Mouse (Mus musculus) myocyte (in vitro differentiated cells): ENCODE data around the gene Hsd17b14. TPM values are rescaled to one million over a fixed set of nuclear protein-coding genes. Genes with fewer than 3 reads are reported as not detected.

ENCODE experiments used
- H3K27me3 ChIP-seq: one replicate; pipeline ENCODE4 v1.6.1; 2011; ENCODE audit not compliant: control insufficient read depth, insufficient read depth, insufficient read length
- H3K36me3 ChIP-seq: one replicate; pipeline ENCODE4 v1.6.1; 2011; ENCODE audit not compliant: control insufficient read depth, insufficient read depth
- H3K4me2 ChIP-seq: one replicate; pipeline ENCODE4 v1.6.1; 2011; ENCODE audit warnings: low read depth, control low read depth
- H3K4me3 ChIP-seq: one replicate; pipeline ENCODE4 v1.5.1; 2011; ENCODE audit warnings: mild to moderate bottlenecking, control low read depth, moderate library complexity
- H3K79me2 ChIP-seq: one replicate; pipeline ENCODE4 v1.6.1; 2011; ENCODE audit not compliant: control insufficient read depth, insufficient read depth
- H3ac ChIP-seq: one replicate; pipeline ENCODE4 v1.6.1; 2011; ENCODE audit not compliant: control insufficient read depth, insufficient read length
- CEBPB ChIP-seq: IDR thresholded peaks from 2 replicates; pipeline ENCODE4 v1.6.1; 2011; ENCODE audit warnings: mild to moderate bottlenecking, moderate library complexity; ENCODE audit not compliant: poor library complexity, insufficient read depth, severe bottlenecking
- E2F4 ChIP-seq: IDR thresholded peaks from one replicate; pipeline ENCODE4 v1.6.1; 2011; ENCODE audit warnings: mild to moderate bottlenecking, control low read depth, moderate library complexity; ENCODE audit not compliant: insufficient read depth
- MAX ChIP-seq: IDR thresholded peaks from one replicate; pipeline ENCODE4 v1.6.1; 2011; ENCODE audit warnings: low read depth, mild to moderate bottlenecking, control low read depth
- MYOD1 ChIP-seq, 3 experiments: IDR thresholded peaks; one replicate each; pipeline ENCODE4 v1.6.1; 2011; ENCODE audit warnings: control low read depth in 2 of 3, low read depth in 2 of 3, mild to moderate bottlenecking in 2 of 3, moderate library complexity in 1 of 3; ENCODE audit not compliant: insufficient read length in 2 of 3, control insufficient read depth in 1 of 3
- MYOG ChIP-seq, 3 experiments: IDR thresholded peaks; one replicate each; pipeline ENCODE4 v1.6.1; 2011; ENCODE audit warnings: control low read depth in 2 of 3, low read depth in 2 of 3, mild to moderate bottlenecking in 2 of 3; ENCODE audit not compliant: insufficient read length in 2 of 3, control insufficient read depth in 1 of 3, insufficient read depth in 1 of 3
- POLR2A ChIP-seq: IDR thresholded peaks from one replicate; pipeline ENCODE4 v1.6.1; 2011; ENCODE audit warnings: low read depth, mild to moderate bottlenecking, control low read depth, moderate library complexity; ENCODE audit not compliant: insufficient read length
- POLR2AphosphoS2 ChIP-seq: IDR thresholded peaks from one replicate; pipeline ENCODE4 v1.6.1; 2011; ENCODE audit warnings: low read depth, control low read depth; ENCODE audit not compliant: insufficient read length
- REST ChIP-seq: IDR thresholded peaks from one replicate; pipeline ENCODE4 v1.6.1; 2011; ENCODE audit warnings: mild to moderate bottlenecking, control low read depth, moderate library complexity; ENCODE audit not compliant: insufficient read depth, insufficient read length
- SRF ChIP-seq: IDR thresholded peaks from one replicate; pipeline ENCODE4 v1.6.1; 2011; ENCODE audit warnings: low read depth; ENCODE audit not compliant: control insufficient read depth, insufficient read length
- TCF12 ChIP-seq: IDR thresholded peaks from one replicate; pipeline ENCODE4 v1.6.1; 2011; ENCODE audit warnings: mild to moderate bottlenecking, control low read depth; ENCODE audit not compliant: poor library complexity, insufficient read depth, severe bottlenecking
- TCF3 ChIP-seq: IDR thresholded peaks from one replicate; pipeline ENCODE4 v1.6.1; 2011; ENCODE audit warnings: low read depth, control low read depth; ENCODE audit not compliant: insufficient read length
- USF1 ChIP-seq: IDR thresholded peaks from one replicate; pipeline ENCODE4 v1.6.1; 2011; ENCODE audit warnings: low read depth, mild to moderate bottlenecking, control low read depth, moderate library complexity
- polyA plus RNA-seq: library from polyadenylated mRNA; unstranded; fragments of >200 nt; fragmentation: generic; extraction: Trizol; gene quantifications from one replicate; pipeline ENCODE4 v1.2.1, GENCODE M21; 2012; ENCODE audit warnings: missing spikeins

Gene Hsd17b14
- polyA plus RNA-seq, 1 experiment = 1.9 TPM

DNA sequence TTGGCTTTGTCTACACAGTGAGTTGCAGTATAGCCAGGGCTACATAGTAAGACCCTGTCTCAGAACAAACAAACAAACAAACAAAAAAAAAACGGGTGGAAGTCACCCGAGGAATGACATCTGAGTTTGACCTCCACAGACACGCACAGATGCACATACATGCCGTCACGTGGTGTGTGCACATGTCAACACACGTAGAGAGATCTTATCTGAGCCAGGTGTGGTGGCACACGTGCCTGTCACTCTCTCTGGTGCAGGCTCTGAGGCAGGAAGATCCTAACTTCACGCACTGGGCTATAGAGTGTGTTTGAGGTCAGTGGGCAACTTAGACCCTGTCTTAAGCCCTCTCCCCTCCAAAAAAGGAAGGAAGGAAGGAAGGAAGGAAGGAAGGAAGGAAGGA lies 19.3 kb downstream of the Hsd17b14 start:
- no peak overlapping the region for H3K4me3 ChIP-seq
- peaks cover 5% of the 10 kb centered on the region for H3K79me2 ChIP-seq
- H3ac ChIP-seq = no peak overlapping the region
- H3K27me3 ChIP-seq = no peaks in the 10 kb centered on the region
- no peaks in the 10 kb centered on the region for H3K36me3 ChIP-seq
- TF ChIP-seq MAX (no peak), CEBPB (no peak), POLR2AphosphoS2 (no peak)
- H3K4me2 ChIP-seq = no peak overlapping the region

DNA sequence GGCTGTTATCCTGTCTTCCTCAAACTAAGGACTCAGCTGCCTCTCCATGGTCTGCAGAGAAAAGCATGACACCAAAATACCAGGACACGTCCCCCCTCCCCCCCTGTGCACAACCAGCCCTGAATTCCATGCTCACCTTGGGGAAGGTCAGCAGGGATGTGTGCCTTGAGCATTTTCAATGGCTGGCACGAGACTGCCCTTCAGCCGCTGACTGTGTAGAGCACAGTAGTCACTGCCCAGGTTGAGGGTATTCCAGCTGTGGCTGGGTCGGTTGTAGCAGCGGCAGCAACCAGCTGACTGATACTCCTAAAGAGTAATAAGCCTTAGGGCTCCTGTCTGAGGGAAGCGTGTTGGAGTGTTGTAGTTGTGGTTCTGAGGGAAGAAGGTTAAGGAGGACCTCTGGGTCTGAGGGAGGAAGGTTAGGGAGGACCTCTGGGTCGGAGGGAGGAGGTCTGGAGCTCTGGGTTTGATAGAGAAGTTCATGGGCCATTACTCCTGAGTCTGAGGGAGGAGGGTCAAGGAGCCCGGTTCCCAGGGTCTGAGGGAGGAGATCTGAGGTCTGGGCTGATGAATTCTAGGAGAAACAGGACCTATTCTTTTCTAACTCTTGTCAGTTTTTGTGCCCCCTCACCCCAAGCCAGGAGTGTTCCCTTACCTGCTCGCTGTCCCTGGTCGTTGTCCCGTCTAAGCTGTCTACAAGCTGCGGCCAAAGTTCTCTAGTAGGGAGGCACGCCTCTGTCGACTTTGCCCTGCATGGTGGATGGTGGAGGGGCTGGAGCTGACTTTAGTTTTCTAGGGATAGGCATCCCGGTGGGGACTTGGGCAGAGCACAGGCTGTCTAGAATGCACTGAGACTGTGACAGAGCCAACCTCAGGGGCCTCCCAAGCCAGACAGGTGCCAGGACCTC lies 20.0 kb downstream of the Hsd17b14 start:
- no peak for TF ChIP-seq MYOG (IDR thresholded peaks at IDR 0.05; ENCODE audit: control insufficient read depth in 1 of 3, insufficient read depth in 1 of 3, insufficient read length in 2 of 3, low read depth in 2 of 3)
- TF ChIP-seq SRF = no peak
- no peak for TF ChIP-seq POLR2A
- no peak for TF ChIP-seq MAX
- no peak for TF ChIP-seq TCF12
- TF ChIP-seq POLR2AphosphoS2 = no peak
- TF ChIP-seq TCF3 = no peak
- no peak for TF ChIP-seq USF1
- TF ChIP-seq REST = no peak
- no peak for TF ChIP-seq E2F4
- TF ChIP-seq CEBPB = no peak
- TF ChIP-seq MYOD1 (IDR thresholded peaks at IDR 0.05; ENCODE audit: control insufficient read depth in 1 of 3, insufficient read length in 2 of 3, low read depth in 2 of 3) = no peak
- Histone ChIP-seq H3K4me3 (no peak overlapping the region), H3K4me2 (no peak overlapping the region)

DNA sequence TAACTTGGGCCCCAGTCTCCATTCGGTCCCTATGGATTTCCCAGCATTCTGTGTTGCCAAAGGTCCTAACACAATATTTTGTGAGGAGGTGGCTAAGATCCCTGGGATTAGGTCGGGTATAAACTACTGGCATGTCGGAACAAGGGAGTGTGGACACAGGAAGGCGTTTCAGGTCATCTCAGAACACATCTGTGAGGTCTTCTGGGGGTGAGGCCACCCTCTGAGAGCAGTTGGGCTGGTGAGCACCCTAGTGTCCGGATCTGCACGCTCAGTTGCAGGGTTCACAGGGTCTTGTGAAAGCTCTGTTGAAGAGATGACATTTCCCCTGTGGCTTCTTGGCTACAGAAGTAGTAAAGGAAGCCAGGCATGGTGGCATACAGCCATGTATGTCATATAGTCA lies 31.2 kb downstream of the Hsd17b14 start:
- H3K4me2 ChIP-seq = no peak overlapping the region
- no peaks in the 10 kb centered on the region for H3K27me3 ChIP-seq
- no peaks in the 10 kb centered on the region for H3K36me3 ChIP-seq
- H3K4me3 ChIP-seq = no peak overlapping the region
- H3ac ChIP-seq = no peak overlapping the region
- no peaks in the 10 kb centered on the region for H3K79me2 ChIP-seq
- no peak for TF ChIP-seq USF1
- TF ChIP-seq POLR2AphosphoS2 = no peak
- no peak for TF ChIP-seq SRF
- TF ChIP-seq MYOD1 (IDR thresholded peaks at IDR 0.05; ENCODE audit: control insufficient read depth in 1 of 3, insufficient read length in 2 of 3, low read depth in 2 of 3) = no peak
- no peak for TF ChIP-seq TCF3
- no peak for TF ChIP-seq MYOG (IDR thresholded peaks at IDR 0.05; ENCODE audit: control insufficient read depth in 1 of 3, insufficient read depth in 1 of 3, insufficient read length in 2 of 3, low read depth in 2 of 3)
- no peak for TF ChIP-seq CEBPB
- no peak for TF ChIP-seq MAX
- no peak for TF ChIP-seq TCF12

More for the DNA sequence above, 20.0 kb downstream of the Hsd17b14 start:
- H3K79me2 ChIP-seq = peaks cover 5% of the 10 kb centered on the region
- no peaks in the 10 kb centered on the region for H3K27me3 ChIP-seq
- no peak overlapping the region for H3ac ChIP-seq
- H3K36me3 ChIP-seq = no peaks in the 10 kb centered on the region

DNA sequence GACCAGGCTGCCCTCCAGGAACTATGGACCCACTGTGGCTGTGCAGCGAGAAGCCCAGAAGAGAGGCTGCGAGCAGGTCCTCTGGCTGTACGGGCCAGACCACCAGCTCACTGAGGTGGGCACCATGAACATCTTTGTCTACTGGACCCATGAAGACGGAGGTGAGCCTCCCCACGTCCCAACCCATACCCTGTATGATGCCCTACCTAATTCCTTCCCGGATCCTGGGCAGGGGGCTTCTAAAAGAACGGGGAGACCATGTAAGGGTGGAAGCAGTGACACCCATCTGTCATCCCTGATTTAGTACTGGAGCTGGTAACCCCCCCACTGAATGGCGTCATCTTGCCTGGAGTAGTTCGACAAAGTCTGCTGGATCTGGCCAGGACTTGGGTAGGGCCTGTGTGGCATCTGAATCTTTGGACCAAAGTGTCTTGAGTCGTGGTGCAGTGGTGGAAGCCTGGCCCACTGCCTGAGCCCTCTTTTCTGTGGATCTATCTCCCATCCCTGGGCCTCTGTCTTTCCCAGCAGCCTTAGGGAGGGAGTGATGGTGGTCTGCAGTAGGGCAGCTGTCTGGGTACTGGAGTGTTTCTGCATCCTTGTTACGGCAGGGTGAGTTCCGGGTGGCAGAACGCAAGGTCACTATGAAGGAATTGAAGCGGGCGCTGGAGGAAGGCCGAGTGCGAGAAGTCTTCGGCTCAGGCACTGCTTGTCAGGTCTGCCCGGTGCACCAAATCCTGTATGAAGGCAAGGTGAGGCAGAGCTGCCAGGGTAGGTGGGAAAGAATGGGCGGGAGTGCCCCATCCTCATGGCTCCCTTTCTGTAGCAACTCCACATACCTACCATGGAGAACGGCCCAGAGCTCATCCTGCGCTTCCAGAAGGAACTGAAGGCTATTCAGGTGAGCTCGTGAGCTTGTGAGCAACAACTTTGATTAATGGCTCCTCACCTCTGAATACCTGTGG lies 33.2 kb downstream of the Hsd17b14 start:
- Histone ChIP-seq H3K36me3 (no peaks in the 10 kb centered on the region), H3ac (no peak overlapping the region), H3K27me3 (no peaks in the 10 kb centered on the region), H3K79me2 (no peaks in the 10 kb centered on the region), H3K4me2 (no peak overlapping the region), H3K4me3 (no peak overlapping the region)
- TF ChIP-seq CEBPB = no peak
- TF ChIP-seq MAX = no peak
- no peak for TF ChIP-seq USF1
- TF ChIP-seq TCF12 = no peak
- no peak for TF ChIP-seq MYOD1 (IDR thresholded peaks at IDR 0.05; ENCODE audit: control insufficient read depth in 1 of 3, insufficient read length in 2 of 3, low read depth in 2 of 3)
- no peak for TF ChIP-seq POLR2A
- TF ChIP-seq TCF3 = no peak
- no peak for TF ChIP-seq POLR2AphosphoS2
- no peak for TF ChIP-seq SRF
- no peak for TF ChIP-seq MYOG (IDR thresholded peaks at IDR 0.05; ENCODE audit: control insufficient read depth in 1 of 3, insufficient read depth in 1 of 3, insufficient read length in 2 of 3, low read depth in 2 of 3)
- no peak for TF ChIP-seq REST
- TF ChIP-seq E2F4 = no peak
